Mouse (Mus musculus) spleen, adult 2 months (tissue): ENCODE measurements around the gene Aven.

Source experiments
- CTCF ChIP-seq: fragments of 200-500 bp; IDR thresholded peaks from 2 replicates; pipeline ENCODE4 v1.5.1; 2011; ENCODE audit warnings: mild to moderate bottlenecking, inconsistent platforms; ENCODE audit not compliant: insufficient read depth, insufficient read length, insufficient replicate concordance; ENCODE audit errors: extremely low read depth
- POLR2A ChIP-seq: fragments of 200-500 bp; IDR thresholded peaks from 2 replicates; pipeline ENCODE4 v1.6.1; 2011; ENCODE audit warnings: low read depth, low read length, inconsistent platforms

DNA sequence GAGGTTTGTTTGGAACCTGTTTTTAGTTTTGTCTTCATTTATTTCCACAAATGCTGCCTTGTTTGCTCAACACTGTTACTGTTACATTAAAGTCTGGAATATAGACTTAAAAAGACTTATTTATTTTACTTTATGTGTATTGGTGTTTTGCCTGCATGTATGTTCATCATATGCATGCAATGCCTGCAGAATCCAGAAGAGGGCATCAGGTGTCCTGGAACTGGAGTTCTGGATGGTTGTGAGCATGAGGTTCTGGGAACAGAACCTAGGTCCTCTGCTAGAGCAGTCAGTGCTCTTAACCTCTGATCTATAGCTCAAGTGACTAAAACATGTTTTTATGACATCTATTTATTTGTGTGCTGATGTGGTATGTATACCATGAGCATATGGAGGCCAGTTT lies 25.8 kb downstream of the Aven start:
- no peak for TF ChIP-seq CTCF
- no peak for TF ChIP-seq POLR2A
